Mouse (Mus musculus): Measurements from ENCODE around the gene Ost4. TPM values are rescaled to one million over a fixed set of nuclear protein-coding genes. Genes with fewer than 3 reads are reported as not detected.

Gene Ost4
- total RNA-seq, 2 experiments from 2014 or later: 219 to 254 TPM

- no peak for DNase-seq (ENCODE audit: low spot score in 2 of 2)
Observed at GRCm38 (mm10) chr5:30856124-30856523, 51.5 kb downstream of the Ost4 start.

Other genes with a start within 250 kb of the Ost4 start
- 1 to 10 TPM; 6.5 to 7.6 TPM for gene Cenpa, start 241.0 kb downstream of the Ost4 start, total RNA-seq (2021)
- gene Dpysl5, start 196.2 kb downstream of the Ost4 start, total RNA-seq (2021): 1 to 10 TPM; 1.7 to 1.8 TPM
- 10 to 100 TPM; 60.7 to 76.5 TPM for gene Mapre3, start 93.1 kb downstream of the Ost4 start, total RNA-seq (2021)
- gene Tmem214, start 39.8 kb downstream of the Ost4 start, total RNA-seq (2021): 10 to 100 TPM; 54.0 to 57.3 TPM
- 1 to 10 TPM; 8.3 TPM for gene Agbl5, start 19.1 kb downstream of the Ost4 start, total RNA-seq (2021)
- 10 to 100 TPM; 36.3 to 38.9 TPM for gene Emilin1, start 5.6 kb upstream of the Ost4 start, total RNA-seq (2021)
- gene Khk, start 13.6 kb upstream of the Ost4 start, total RNA-seq (2021): 10 to 100 TPM; 58.3 to 59.0 TPM
- 1 to 10 TPM; 1.0 to 1.9 TPM for gene Cgref1, start 37.8 kb upstream of the Ost4 start, total RNA-seq (2021)
- gene Preb, start 52.6 kb upstream of the Ost4 start, total RNA-seq (2021): 100 to 1,000 TPM; 146 to 149 TPM
- gene Tcf23, start 60.9 kb upstream of the Ost4 start, total RNA-seq (2021): 1 to 10 TPM; 1.3 to 2.4 TPM
- 100 to 1,000 TPM; 104 to 109 TPM for gene Atraid, start 140.5 kb upstream of the Ost4 start, total RNA-seq (2021)
- 10 to 100 TPM; 31.6 to 33.1 TPM for gene Slc5a6, start 141.1 kb upstream of the Ost4 start, total RNA-seq (2021)
- 10 to 100 TPM; 17.5 to 25.4 TPM for gene Cad, start 147.0 kb upstream of the Ost4 start, total RNA-seq (2021)
- not detected for gene Dnajc5g, start 198.5 kb upstream of the Ost4 start, total RNA-seq (2021)
- not detected for gene Slc30a3, start 200.4 kb upstream of the Ost4 start, total RNA-seq (2021)
- gene Trim54, start 208.9 kb upstream of the Ost4 start, total RNA-seq (2021): under 1 TPM in 1 of 2 experiments, not detected in 1; 0.35 TPM
- not detected for gene Ucn, start 231.0 kb upstream of the Ost4 start, total RNA-seq (2021)
- gene Mpv17, start 246.5 kb upstream of the Ost4 start, total RNA-seq (2021): 10 to 100 TPM; 59.1 to 61.5 TPM

All from adrenal gland, adult 18-20 months (tissue).